Mouse (Mus musculus): Measurements from ENCODE around the gene Kbtbd12.

The Kbtbd12 gene

GRCm38 (mm10) chr6:88502030-88502970, 135.4 kb downstream of the Kbtbd12 start:
- in situ Hi-C loops (cut with MseI, MboI), result no loop called here

- in situ Hi-C loops (cut with MseI, MboI), result no loop called here
These were observed 137.4 kb downstream of the Kbtbd12 start for GRCm38 (mm10) chr6:88500405-88500767.

- in situ Hi-C loops (cut with MseI, MboI), result loop anchor here (10.0 kb wide), 1 partner anchor 315 kb away; no protein-coding TSS in a partner anchor
These were observed 138.0 kb downstream of the Kbtbd12 start for GRCm38 (mm10) chr6:88499481-88500404.
